Mouse (Mus musculus): Measurements from ENCODE around the gene Bdh1. TPM values are rescaled to one million over a fixed set of nuclear protein-coding genes. Genes with fewer than 3 reads are reported as not detected.

Bdh1 gene
- polyA plus RNA-seq, 1 experiment from 2014 or later, result 33.4 TPM

GRCm38 (mm10) chr16:31424416-31425187 lies 2.5 kb downstream of the Bdh1 start:
- ATAC-seq (ENCODE audit: low FRiP score), result no peak
- Histone ChIP-seq H3K4me3 (ENCODE audit: low read depth, low read length) (no peak overlapping the region), H3K36me3 (ENCODE audit: control insufficient read depth, insufficient read depth, low read length) (no peaks in the 10 kb centered on the region), H3K4me1 (replicated peaks; ENCODE audit: control insufficient read depth, insufficient read depth, low read length) (no peaks in the 10 kb centered on the region), H3K9me3 (ENCODE audit: control insufficient read depth, low read length) (no peaks in the 10 kb centered on the region), H3K9ac (ENCODE audit: low read depth, low read length) (no peak overlapping the region), H3K27me3 (ENCODE audit: control insufficient read depth, insufficient read depth, low read length) (peaks cover 15% of the 10 kb centered on the region), H3K4me2 (replicated peaks; ENCODE audit: low read depth, low read length) (no peak overlapping the region), H3K27ac (ENCODE audit: low read depth, low read length) (no peak overlapping the region)
- WGBS, result 87% methylated on average over 4 of the region's 4 CpGs
- no peak for DNase-seq (ENCODE audit: low spot score)

- Histone ChIP-seq H3K9me3 (ENCODE audit: control insufficient read depth, low read length) (no peaks in the 10 kb centered on the region), H3K27ac (ENCODE audit: low read depth, low read length) (no peak overlapping the region), H3K4me1 (replicated peaks; ENCODE audit: control insufficient read depth, insufficient read depth, low read length) (no peaks in the 10 kb centered on the region; the same call in 1 of the 2 replicates), H3K36me3 (ENCODE audit: control insufficient read depth, insufficient read depth, low read length) (no peaks in the 10 kb centered on the region), H3K4me2 (replicated peaks; ENCODE audit: low read depth, low read length) (no peak overlapping the region), H3K9ac (ENCODE audit: low read depth, low read length) (no peak overlapping the region), H3K4me3 (ENCODE audit: low read depth, low read length) (no peak overlapping the region), H3K27me3 (ENCODE audit: control insufficient read depth, insufficient read depth, low read length) (peaks cover 15% of the 10 kb centered on the region)
- WGBS, result 4% methylated on average over 4 of the region's 4 CpGs
- no peak for ATAC-seq (ENCODE audit: low FRiP score)
- DNase-seq (ENCODE audit: low spot score), result peak; percentile 84
Measured at GRCm38 (mm10) chr16:31425508-31425907, 3.4 kb downstream of the Bdh1 start.

- H3K4me2 ChIP-seq (replicated peaks; ENCODE audit: low read depth, low read length), result no peak overlapping the region
- H3K27ac ChIP-seq (ENCODE audit: low read depth, low read length), result no peak overlapping the region
- WGBS, result 90% methylated on average over 6 of the region's 6 CpGs
- H3K36me3 ChIP-seq (ENCODE audit: control insufficient read depth, insufficient read depth, low read length), result no peaks in the 10 kb centered on the region
- H3K4me3 ChIP-seq (ENCODE audit: low read depth, low read length), result no peak overlapping the region
- no peak overlapping the region for H3K9ac ChIP-seq (ENCODE audit: low read depth, low read length)
- ATAC-seq (ENCODE audit: low FRiP score) (no peak), DNase-seq (ENCODE audit: low spot score) (no peak)
- H3K27me3 ChIP-seq (ENCODE audit: control insufficient read depth, insufficient read depth, low read length), result peaks cover 15% of the 10 kb centered on the region
- H3K9me3 ChIP-seq (ENCODE audit: control insufficient read depth, low read length), result no peaks in the 10 kb centered on the region
- H3K4me1 ChIP-seq (replicated peaks; ENCODE audit: control insufficient read depth, insufficient read depth, low read length), result no peaks in the 10 kb centered on the region; the same call in 1 of the 2 replicates
Measured at GRCm38 (mm10) chr16:31426496-31427126, 4.5 kb downstream of the Bdh1 start.

- peak overlapping the region; percentile 83 for H3K9ac ChIP-seq (ENCODE audit: low read depth, low read length)
- no peaks in the 10 kb centered on the region for H3K36me3 ChIP-seq (ENCODE audit: control insufficient read depth, insufficient read depth, low read length)
- DNase-seq (ENCODE audit: low spot score) (no peak), ATAC-seq (ENCODE audit: low FRiP score) (no peak)
- WGBS, result 7% methylated on average over 11 of the region's 11 CpGs
- H3K4me2 ChIP-seq (replicated peaks; ENCODE audit: low read depth, low read length), result peak overlapping the region; percentile 74
- H3K4me3 ChIP-seq (ENCODE audit: low read depth, low read length), result peak overlapping the region; percentile 65
- H3K27ac ChIP-seq (ENCODE audit: low read depth, low read length), result peak overlapping the region; percentile 96
- H3K27me3 ChIP-seq (ENCODE audit: control insufficient read depth, insufficient read depth, low read length), result peaks cover 15% of the 10 kb centered on the region
- H3K4me1 ChIP-seq (replicated peaks; ENCODE audit: control insufficient read depth, insufficient read depth, low read length), result no peaks in the 10 kb centered on the region; the same call in 1 of the 2 replicates
- no peaks in the 10 kb centered on the region for H3K9me3 ChIP-seq (ENCODE audit: control insufficient read depth, low read length)
Measured at GRCm38 (mm10) chr16:31428335-31428674, 6.2 kb downstream of the Bdh1 start.

- peak overlapping the region; percentile 65 for H3K4me3 ChIP-seq (ENCODE audit: low read depth, low read length)
- WGBS, result under 1% methylated on average over 65 of the region's 65 CpGs
Measured at GRCm38 (mm10) chr16:31428675-31429470, 6.8 kb downstream of the Bdh1 start.

GRCm38 (mm10) chr16:31429471-31430155 lies 7.5 kb downstream of the Bdh1 start:
- Histone ChIP-seq H3K9me3 (ENCODE audit: control insufficient read depth, low read length) (no peaks in the 10 kb centered on the region), H3K36me3 (ENCODE audit: control insufficient read depth, insufficient read depth, low read length) (no peaks in the 10 kb centered on the region), H3K27ac (ENCODE audit: low read depth, low read length) (peak overlapping the region; percentile 96), H3K4me2 (replicated peaks; ENCODE audit: low read depth, low read length) (peak overlapping the region; percentile 74), H3K27me3 (ENCODE audit: control insufficient read depth, insufficient read depth, low read length) (peaks cover 15% of the 10 kb centered on the region), H3K4me3 (ENCODE audit: low read depth, low read length) (peak overlapping the region; percentile 65), H3K9ac (ENCODE audit: low read depth, low read length) (peak overlapping the region; percentile 83), H3K4me1 (replicated peaks; ENCODE audit: control insufficient read depth, insufficient read depth, low read length) (no peaks in the 10 kb centered on the region; the same call in 1 of the 2 replicates)
- peak; percentile 98 for ATAC-seq (ENCODE audit: low FRiP score)
- peak; percentile 91 for DNase-seq (ENCODE audit: low spot score)
- under 1% methylated on average over 45 of the region's 49 CpGs for WGBS

More at GRCm38 (mm10) chr16:31428675-31429470, 6.8 kb downstream of the Bdh1 start:
- Histone ChIP-seq H3K9me3 (ENCODE audit: control insufficient read depth, low read length) (no peaks in the 10 kb centered on the region), H3K4me1 (replicated peaks; ENCODE audit: control insufficient read depth, insufficient read depth, low read length) (no peaks in the 10 kb centered on the region; the same call in 1 of the 2 replicates), H3K9ac (ENCODE audit: low read depth, low read length) (peak overlapping the region; percentile 83), H3K27me3 (ENCODE audit: control insufficient read depth, insufficient read depth, low read length) (peaks cover 15% of the 10 kb centered on the region), H3K36me3 (ENCODE audit: control insufficient read depth, insufficient read depth, low read length) (no peaks in the 10 kb centered on the region), H3K4me2 (replicated peaks; ENCODE audit: low read depth, low read length) (peak overlapping the region; percentile 74), H3K27ac (ENCODE audit: low read depth, low read length) (peak overlapping the region; percentile 96)
- DNase-seq (ENCODE audit: low spot score) (peak; percentile 78), ATAC-seq (ENCODE audit: low FRiP score) (peak; percentile 63)

- Histone ChIP-seq H3K4me1 (replicated peaks; ENCODE audit: control insufficient read depth, insufficient read depth, low read length) (no peaks in the 10 kb centered on the region; the same call in 1 of the 2 replicates), H3K27me3 (ENCODE audit: control insufficient read depth, insufficient read depth, low read length) (no peaks in the 10 kb centered on the region), H3K27ac (ENCODE audit: low read depth, low read length) (no peak overlapping the region), H3K4me3 (ENCODE audit: low read depth, low read length) (no peak overlapping the region), H3K36me3 (ENCODE audit: control insufficient read depth, insufficient read depth, low read length) (no peaks in the 10 kb centered on the region), H3K9me3 (ENCODE audit: control insufficient read depth, low read length) (no peaks in the 10 kb centered on the region), H3K9ac (ENCODE audit: low read depth, low read length) (no peak overlapping the region), H3K4me2 (replicated peaks; ENCODE audit: low read depth, low read length) (no peak overlapping the region)
- ATAC-seq (ENCODE audit: low FRiP score) (no peak), DNase-seq (ENCODE audit: low spot score) (no peak)
- 82% methylated on average over 12 of the region's 12 CpGs for WGBS
Measured at GRCm38 (mm10) chr16:31433466-31434110, 11.5 kb downstream of the Bdh1 start.

- DNase-seq (ENCODE audit: low spot score) (no peak), ATAC-seq (ENCODE audit: low FRiP score) (no peak)
- H3K9me3 ChIP-seq (ENCODE audit: control insufficient read depth, low read length), result no peaks in the 10 kb centered on the region
- H3K27ac ChIP-seq (ENCODE audit: low read depth, low read length), result no peak overlapping the region
- no peaks in the 10 kb centered on the region for H3K36me3 ChIP-seq (ENCODE audit: control insufficient read depth, insufficient read depth, low read length)
- no peak overlapping the region for H3K4me3 ChIP-seq (ENCODE audit: low read depth, low read length)
- no peak overlapping the region for H3K4me2 ChIP-seq (replicated peaks; ENCODE audit: low read depth, low read length)
- no peaks in the 10 kb centered on the region for H3K27me3 ChIP-seq (ENCODE audit: control insufficient read depth, insufficient read depth, low read length)
- H3K9ac ChIP-seq (ENCODE audit: low read depth, low read length), result no peak overlapping the region
- H3K4me1 ChIP-seq (replicated peaks; ENCODE audit: control insufficient read depth, insufficient read depth, low read length), result no peaks in the 10 kb centered on the region; the same call in 1 of the 2 replicates
- WGBS, result 77% methylated on average over 4 of the region's 4 CpGs
Measured at GRCm38 (mm10) chr16:31435146-31435545, 13.1 kb downstream of the Bdh1 start.
